Mouse (Mus musculus): ENCODE data around the gene Avil. TPM values are rescaled to one million over a fixed set of nuclear protein-coding genes. Genes with fewer than 3 reads are reported as not detected.

Gene Avil
- total RNA-seq, 2 experiments from 2014 or later = 0.35 to 0.40 TPM

DNA sequence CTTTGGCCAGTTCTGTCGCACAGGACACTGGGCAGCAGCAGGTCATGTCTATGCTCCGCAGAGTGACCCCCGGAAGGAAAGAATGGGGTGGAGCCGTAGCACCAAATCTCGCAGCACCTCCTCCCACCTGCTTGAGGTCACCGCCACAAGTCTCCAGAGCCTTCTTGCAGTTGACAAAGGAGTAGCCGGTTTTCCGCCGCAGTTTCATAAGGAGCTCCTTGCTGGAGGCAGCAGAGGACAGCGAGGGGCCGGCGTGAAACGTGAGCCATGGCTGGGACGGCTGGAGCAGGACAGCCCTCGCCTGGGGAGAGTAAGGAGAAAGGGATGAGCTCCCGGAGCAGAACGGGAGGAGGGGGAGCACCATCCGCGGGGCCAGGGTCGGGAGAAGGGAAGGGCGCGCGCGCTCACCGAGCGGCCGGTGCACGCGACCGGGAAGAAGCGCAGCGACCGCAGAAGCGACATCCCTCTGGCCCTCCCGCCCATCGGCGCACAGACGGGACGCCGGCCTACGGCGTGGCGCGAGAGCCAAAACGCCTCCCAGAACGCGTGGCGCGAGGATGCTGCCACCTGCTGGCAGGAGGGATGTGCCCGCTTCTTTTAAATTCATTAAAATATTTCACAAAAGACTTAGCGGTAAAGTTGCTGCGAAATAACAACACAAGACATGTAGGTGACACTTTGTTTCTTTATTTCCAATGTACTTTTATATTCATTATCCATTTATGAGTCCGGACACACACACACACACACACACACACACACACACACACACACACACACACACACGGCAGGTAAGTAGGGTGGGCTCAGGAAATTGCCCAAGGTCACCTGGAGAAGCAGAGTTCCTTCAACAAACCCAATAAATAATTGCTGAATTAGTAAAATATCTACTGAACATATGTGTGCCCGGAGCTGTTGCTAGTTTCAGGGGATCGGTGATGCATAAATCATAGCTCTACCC is 30.1 kb downstream of the Avil start, which contains the start of gene Tsfm:
TSS of gene Tsfm (minus strand) at position 505 of the 961 bp plus-strand sequence.
- peak; percentile 90 to 92 for DNase-seq

DNA sequence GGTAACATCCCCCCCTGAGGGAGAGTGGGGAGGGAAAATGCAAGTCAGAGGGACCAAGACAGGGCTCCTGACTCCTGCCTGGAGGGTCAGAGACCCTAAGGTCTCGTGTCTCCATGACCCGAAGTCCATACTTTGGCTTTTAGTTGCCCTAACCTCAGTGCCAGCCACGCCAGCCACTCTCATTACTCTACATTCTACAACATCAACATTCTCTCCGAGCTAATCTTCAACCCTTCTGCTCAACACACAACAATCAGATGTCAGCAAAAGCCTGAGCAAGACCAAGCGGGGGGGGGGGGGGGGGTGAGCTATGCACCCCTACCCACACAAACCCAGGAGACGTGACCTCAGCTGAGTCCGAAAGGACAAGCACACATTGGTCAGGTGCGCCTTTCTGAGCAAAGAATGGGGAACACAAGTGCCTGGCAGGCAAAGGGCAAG is 32.8 kb downstream of the Avil start:
- DNase-seq = no peak

DNA sequence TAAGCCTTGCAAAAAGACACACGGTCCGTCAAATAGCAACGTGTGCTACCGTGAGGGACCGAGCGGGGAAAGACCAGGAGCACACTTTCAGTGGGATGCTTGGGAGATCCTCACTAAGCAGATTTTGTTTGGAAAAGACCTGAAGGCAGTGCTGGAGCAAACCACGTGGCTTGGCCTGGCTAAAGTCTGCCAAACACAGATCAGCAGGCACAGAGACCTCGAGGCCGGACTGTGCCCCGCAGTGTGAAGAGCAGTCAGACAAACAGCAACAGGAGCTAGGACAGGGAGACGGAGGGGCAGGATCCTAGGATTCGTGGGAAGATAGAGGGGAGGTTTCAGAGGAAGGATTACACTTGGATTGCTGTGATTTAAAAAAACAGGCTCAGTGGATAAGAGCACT is 35.8 kb downstream of the Avil start:
- DNase-seq = no peak

DNA sequence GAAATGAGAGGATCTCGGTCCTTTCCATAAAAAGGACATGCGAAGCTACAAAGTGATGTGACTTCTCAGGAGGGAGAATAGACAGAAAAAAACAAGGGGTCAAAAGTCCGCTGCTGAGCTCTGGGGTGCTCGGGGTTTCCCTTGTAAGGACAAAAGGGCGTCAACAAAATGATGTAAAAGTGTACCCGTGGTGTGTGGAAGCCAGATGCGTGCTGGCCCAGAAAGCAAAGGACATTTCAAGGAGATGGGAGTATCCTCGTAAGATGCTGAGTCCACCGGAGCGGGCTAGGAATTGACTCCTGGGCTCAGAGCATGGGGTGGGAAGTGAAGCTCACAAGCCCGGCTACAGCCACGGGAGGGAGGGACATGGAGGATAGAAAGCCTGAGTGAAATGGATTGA is 37.1 kb downstream of the Avil start:
- no peak for DNase-seq

DNA sequence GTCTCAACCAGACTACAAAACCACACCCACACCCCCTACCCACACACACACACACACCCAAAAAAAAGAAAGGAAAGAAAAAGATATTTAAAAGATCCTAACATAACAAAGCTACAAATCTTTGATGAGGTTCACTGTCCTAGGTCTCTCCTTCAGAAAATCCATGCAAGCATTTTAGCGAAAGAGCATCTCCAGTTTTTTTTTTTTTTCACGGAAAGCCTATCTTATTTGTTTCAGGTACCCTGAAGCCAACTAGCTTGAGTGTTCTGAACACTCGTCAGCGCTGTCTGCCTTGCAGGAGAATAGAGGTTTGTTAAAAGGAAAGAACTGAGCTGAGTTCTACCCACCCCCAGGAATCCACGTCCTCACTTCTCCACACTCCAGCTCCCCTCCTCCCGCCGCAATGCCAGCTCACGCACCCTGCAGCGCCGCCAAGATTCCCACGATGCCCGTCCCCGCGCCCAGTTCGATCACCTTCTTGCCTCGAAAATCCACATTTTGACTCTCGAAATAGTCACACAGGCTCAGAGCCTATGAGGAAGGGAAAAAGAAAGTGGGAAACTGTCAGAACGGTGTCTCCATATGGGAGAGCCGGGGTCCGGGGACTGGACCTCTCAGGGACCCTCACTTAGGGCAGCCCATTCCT is 40.2 kb downstream of the Avil start:
- DNase-seq = no peak

- DNase-seq = peak in 1 of 2 experiments; percentile 50
Observed at GRCm38 (mm10) chr10:127041274-127041766, 40.8 kb downstream of the Avil start, which contains the start of the genes Mettl1 and Eef1akmt3. Gene Mettl1, plus strand, starts transcription at chr10:127041414. Gene Eef1akmt3, minus strand, starts transcription at chr10:127041513.

DNA sequence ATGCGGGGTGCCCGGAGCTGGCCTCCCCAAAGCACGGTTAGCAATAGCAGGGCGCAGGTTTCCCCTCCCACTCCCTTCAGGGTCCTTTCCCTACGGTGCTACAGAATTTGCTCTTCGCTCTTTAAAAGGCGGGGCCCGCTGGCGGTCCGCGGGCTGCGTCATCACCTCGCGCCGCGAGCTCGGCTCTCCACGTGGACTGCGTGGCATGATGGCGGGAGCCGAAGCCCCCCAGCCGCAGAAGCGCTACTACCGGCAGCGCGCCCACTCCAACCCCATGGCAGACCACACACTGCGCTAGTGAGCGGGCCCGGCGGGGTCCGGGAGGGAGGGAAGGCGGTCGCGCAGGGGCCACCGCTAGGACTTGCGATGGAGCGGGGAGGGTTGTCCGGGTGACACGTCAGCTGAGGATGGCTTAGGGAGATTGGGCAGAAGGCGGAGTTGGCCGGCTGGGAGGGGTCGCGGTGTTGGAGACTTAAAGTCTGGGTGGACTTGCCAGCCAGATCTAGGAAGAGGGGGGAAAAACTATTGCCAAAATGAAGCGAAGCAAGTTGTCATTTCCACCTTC is 41.3 kb downstream of the Avil start:
- DNase-seq = peak; percentile 92

- DNase-seq = no peak
Observed at GRCm38 (mm10) chr10:127042468-127043115, 42.1 kb downstream of the Avil start.

GRCm38 (mm10) chr10:127043187-127043586 is 42.7 kb downstream of the Avil start:
- no peak for DNase-seq

GRCm38 (mm10) chr10:127047954-127048353 is 47.4 kb downstream of the Avil start, which contains the start of gene Cyp27b1:
Gene Cyp27b1, plus strand, starts transcription at chr10:127048250.
- no peak for DNase-seq

DNA sequence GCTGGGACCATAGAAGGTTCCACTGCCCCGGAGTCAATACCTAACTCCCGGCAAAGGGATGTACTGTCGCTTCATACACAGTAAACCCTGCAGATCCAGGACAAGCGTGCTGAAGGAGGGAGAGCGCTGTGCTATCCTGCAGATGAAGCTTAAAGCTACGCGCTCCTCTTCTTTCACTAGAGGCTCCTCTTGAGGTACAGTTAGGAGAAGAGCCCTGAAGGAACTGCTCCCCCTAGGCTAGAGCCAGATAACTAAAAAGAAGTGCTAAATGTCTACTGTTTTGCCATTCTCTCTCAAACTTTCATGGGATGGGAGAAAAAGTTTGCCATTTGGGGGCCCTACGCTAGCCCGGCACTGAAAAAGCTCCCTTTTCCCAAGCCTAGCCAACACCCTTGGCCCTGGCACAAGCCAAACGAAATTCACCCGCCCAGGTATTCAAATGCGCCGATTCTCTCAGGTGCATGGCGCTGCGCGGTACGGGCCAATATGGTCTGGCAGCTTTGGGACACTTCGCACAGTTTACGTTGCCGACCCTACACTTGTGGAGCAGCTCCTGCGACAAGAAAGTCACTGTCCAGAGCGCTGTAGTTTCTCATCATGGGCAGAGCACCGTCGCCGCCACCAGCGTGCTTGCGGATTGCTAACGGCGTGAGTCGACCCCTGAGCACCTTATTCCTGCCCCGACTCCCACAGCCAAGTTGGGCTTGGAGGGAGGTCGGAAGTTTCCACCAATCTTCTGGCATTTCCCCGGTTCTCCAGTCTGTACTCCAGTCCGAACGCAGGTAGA is 48.3 kb downstream of the Avil start:
- no peak for DNase-seq

GRCm38 (mm10) chr10:127049395-127050118 is 49.0 kb downstream of the Avil start:
- DNase-seq = no peak

DNA sequence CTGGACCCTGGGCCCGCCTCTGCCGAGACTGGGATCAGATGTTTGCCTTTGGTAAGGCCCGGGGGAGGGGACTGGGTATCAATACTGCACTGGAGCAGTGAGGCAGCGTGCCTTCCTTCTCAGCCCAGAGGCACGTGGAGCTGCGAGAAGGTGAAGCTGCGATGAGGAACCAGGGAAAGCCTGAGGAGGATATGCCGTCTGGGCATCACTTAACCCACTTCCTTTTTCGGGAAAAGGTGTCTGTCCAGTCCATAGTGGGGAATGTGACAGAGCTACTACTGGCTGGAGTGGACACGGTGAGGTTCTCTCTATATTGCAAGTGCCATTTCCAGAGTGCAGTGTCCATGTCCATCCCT is 49.6 kb downstream of the Avil start:
- no peak for DNase-seq

GRCm38 (mm10) chr10:127054646-127055045 is 54.1 kb downstream of the Avil start:
- DNase-seq = no peak

GRCm38 (mm10) chr10:127055406-127055805 is 54.9 kb downstream of the Avil start:
- DNase-seq = no peak

DNA sequence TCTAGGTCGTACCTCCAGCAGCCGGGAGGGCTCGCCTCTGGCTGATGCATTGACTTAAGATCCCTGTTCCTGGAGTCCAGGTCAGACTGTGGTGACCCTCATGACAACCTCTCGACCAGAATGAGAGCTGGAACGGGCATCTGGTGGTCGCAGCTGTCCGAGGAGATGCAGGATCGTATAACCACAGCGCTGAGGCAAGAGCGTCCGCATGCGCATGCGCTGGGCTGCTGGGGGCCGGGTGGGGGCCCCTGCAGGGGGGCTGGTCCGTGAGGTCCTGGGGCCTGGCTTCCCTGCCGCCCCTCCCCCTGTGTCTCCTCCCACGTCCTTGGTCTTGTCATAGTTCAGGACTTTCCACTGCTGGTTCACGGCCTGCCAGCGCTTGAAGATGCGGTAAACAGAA is 56.0 kb downstream of the Avil start:
- no peak for DNase-seq

DNA sequence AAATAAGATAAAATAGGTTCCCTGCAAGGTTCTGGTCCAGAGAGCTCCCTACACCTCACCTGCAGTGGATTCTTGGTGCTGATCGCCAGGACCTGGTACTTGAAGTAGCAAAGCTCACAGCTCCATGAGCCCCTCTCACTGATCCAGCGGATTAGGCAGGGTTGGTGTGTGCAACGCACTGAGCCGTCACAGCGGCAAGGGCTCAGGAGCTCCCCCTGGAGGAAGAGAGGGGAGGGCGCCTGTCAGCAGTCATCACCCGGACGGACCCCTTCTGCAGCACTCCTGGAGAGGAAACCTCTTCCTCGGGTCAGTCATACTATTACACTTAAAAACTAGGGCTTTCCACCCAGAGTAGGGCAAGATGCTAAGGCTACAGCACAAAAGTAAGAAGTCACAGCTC is 57.7 kb downstream of the Avil start:
- peak; percentile 74 to 80 for DNase-seq

- no peak for DNase-seq
Observed at GRCm38 (mm10) chr10:127058708-127059107, 58.2 kb downstream of the Avil start.

DNA sequence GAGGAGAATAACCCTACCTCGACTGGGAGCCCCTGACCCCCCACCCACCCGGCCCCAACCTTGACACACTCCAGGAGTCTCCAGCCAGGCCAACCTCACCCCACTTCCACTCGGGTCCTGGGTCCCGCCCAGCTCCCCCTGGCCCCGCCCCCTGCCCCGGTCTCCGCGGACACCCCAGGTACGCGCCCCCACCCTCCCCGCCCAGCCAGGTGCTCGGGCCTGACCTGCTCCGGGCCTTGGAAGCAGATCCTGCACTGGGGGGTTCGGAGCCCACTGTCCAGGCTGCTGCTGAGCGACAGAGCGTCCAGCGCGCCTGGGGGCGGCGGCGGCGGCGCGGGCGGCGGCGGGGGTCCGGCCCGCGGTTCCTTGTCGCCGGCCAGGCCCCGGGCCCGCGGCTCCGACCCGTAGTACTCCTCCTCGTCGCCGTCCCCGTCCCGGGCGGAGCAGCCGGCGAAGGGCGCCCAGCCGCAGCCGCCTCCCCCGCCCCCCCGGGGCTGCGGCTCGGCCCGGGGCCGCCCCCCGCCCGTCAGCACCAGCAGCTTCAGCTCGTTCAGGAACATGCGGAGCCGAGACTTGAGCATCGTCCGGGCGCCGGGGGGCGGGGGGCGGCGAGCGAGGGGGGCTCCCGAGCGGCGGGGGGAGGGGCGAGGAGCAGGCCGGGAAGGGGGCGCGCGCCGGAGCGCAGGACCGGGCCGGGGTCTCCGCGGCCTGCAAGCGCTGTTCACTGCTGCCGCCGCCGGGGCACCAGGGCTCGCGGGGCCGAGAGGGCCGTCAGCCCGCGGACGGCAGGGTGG is 58.9 kb downstream of the Avil start:
- no peak for DNase-seq
